Mouse (Mus musculus): ENCODE results near the gene Rsph6a. TPM values are rescaled to one million over a fixed set of nuclear protein-coding genes. Genes with fewer than 3 reads are reported as not detected.

Rsph6a gene
- polyA plus RNA-seq (2016; fragmentation: Nextera tagmentation; extraction: Ambion mirVana), result not detected in 2 replicates

- Histone ChIP-seq H3K4me3 (peak within 1 kb of the TSS; percentile 42), H3K9me3 (no peaks in the 10 kb centered on the region; the same call in 1 of the 2 replicates), H3K27ac (peak within 1 kb of the TSS; percentile 67), H3K27me3 (ENCODE audit: poor library complexity, severe bottlenecking) (no peaks in the 10 kb centered on the region), H3K36me3 (replicated peaks) (peaks cover 68% of the 10 kb centered on the region), H3K4me1 (peaks cover 14% of the 10 kb centered on the region)
- DNase-seq (ENCODE audit: extremely low spot score, low spot score), result peak; percentile 79
- WGBS, result 19% methylated on average over 33 of the region's 33 CpGs
These were observed at the start of gene Rsph6a for GRCm38 (mm10) chr7:19054047-19054776. Gene Rsph6a (plus strand): TSS chr7:19054690.

GRCm38 (mm10) chr7:19005417-19006121, 48.9 kb upstream of the Rsph6a start:
- 0 out of 2 replicates have a peak overlapping the region, but pooled peaks have one; percentile 8 for H3K27ac ChIP-seq

GRCm38 (mm10) chr7:19006476-19006875, 48.0 kb upstream of the Rsph6a start:
- no peaks in the 10 kb centered on the region for H3K27me3 ChIP-seq (ENCODE audit: poor library complexity, severe bottlenecking)
- H3K4me1 ChIP-seq, result peaks cover 59% of the 10 kb centered on the region
- peak; percentile 83 for DNase-seq (ENCODE audit: extremely low spot score, low spot score)
- peaks cover 35% of the 10 kb centered on the region for H3K36me3 ChIP-seq (replicated peaks)
- no peak overlapping the region for H3K27ac ChIP-seq
- H3K9me3 ChIP-seq, result no peaks in the 10 kb centered on the region
- peak overlapping the region; percentile 85; the same call in 1 of the 2 replicates for H3K4me3 ChIP-seq
- WGBS, result 7% methylated on average over 12 of the region's 12 CpGs

More at GRCm38 (mm10) chr7:19005417-19006121, 48.9 kb upstream of the Rsph6a start:
- DNase-seq (ENCODE audit: extremely low spot score, low spot score), result no peak
- 84% methylated on average over 34 of the region's 34 CpGs for WGBS
- Histone ChIP-seq H3K27me3 (ENCODE audit: poor library complexity, severe bottlenecking) (no peaks in the 10 kb centered on the region), H3K36me3 (replicated peaks) (peaks cover 38% of the 10 kb centered on the region), H3K4me3 (peak overlapping the region; percentile 85), H3K9me3 (no peaks in the 10 kb centered on the region), H3K4me1 (peaks cover 68% of the 10 kb centered on the region)

- 79% methylated on average over 13 of the region's 13 CpGs for WGBS
- Histone ChIP-seq H3K27me3 (ENCODE audit: poor library complexity, severe bottlenecking) (no peaks in the 10 kb centered on the region), H3K27ac (no peak overlapping the region), H3K9me3 (no peaks in the 10 kb centered on the region), H3K36me3 (replicated peaks) (peaks cover 35% of the 10 kb centered on the region), H3K4me3 (0 out of 2 replicates have a peak overlapping the region, but pooled peaks have one; percentile 18), H3K4me1 (peaks cover 61% of the 10 kb centered on the region)
- no peak for DNase-seq (ENCODE audit: extremely low spot score, low spot score)
These were observed 47.2 kb upstream of the Rsph6a start for GRCm38 (mm10) chr7:19007026-19007977.

- Histone ChIP-seq H3K4me3 (no peak overlapping the region), H3K27me3 (ENCODE audit: poor library complexity, severe bottlenecking) (0 out of 2 replicates have a peak, but pooled peaks cover 3% of the 10 kb centered on the region), H3K27ac (no peak overlapping the region), H3K36me3 (replicated peaks) (peaks cover 25% of the 10 kb centered on the region), H3K9me3 (no peaks in the 10 kb centered on the region; the same call in 1 of the 2 replicates), H3K4me1 (peaks cover 47% of the 10 kb centered on the region)
- 83% methylated on average over 7 of the region's 7 CpGs for WGBS
- DNase-seq (ENCODE audit: extremely low spot score, low spot score), result no peak
These were observed 43.9 kb upstream of the Rsph6a start for GRCm38 (mm10) chr7:19010581-19010980.

GRCm38 (mm10) chr7:19012025-19012621, 42.4 kb upstream of the Rsph6a start:
- peak; percentile 42 for DNase-seq (ENCODE audit: extremely low spot score, low spot score)
- WGBS, result 2% methylated on average over 31 of the region's 31 CpGs
- H3K4me1 ChIP-seq, result peaks cover 32% of the 10 kb centered on the region
- H3K4me3 ChIP-seq, result peak overlapping the region; percentile 51
- 0 out of 2 replicates have a peak, but pooled peaks cover 3% of the 10 kb centered on the region for H3K27me3 ChIP-seq (ENCODE audit: poor library complexity, severe bottlenecking)
- no peaks in the 10 kb centered on the region; the same call in 1 of the 2 replicates for H3K9me3 ChIP-seq
- H3K27ac ChIP-seq, result peak overlapping the region; percentile 86
- peaks cover 11% of the 10 kb centered on the region for H3K36me3 ChIP-seq (replicated peaks)

- Histone ChIP-seq H3K4me1 (peaks cover 24% of the 10 kb centered on the region), H3K9me3 (no peaks in the 10 kb centered on the region; the same call in 1 of the 2 replicates), H3K27ac (no peak overlapping the region), H3K4me3 (no peak overlapping the region), H3K36me3 (replicated peaks) (peaks cover 3% of the 10 kb centered on the region; the same call in 1 of the 2 replicates), H3K27me3 (ENCODE audit: poor library complexity, severe bottlenecking) (0 out of 2 replicates have a peak, but pooled peaks cover 3% of the 10 kb centered on the region)
- no peak for DNase-seq (ENCODE audit: extremely low spot score, low spot score)
- 50% methylated on average over 2 of the region's 2 CpGs for WGBS
These were observed 41.6 kb upstream of the Rsph6a start for GRCm38 (mm10) chr7:19012882-19013281.

- Histone ChIP-seq H3K4me3 (no peak overlapping the region), H3K27me3 (ENCODE audit: poor library complexity, severe bottlenecking) (0 out of 2 replicates have a peak, but pooled peaks cover 3% of the 10 kb centered on the region), H3K27ac (no peak overlapping the region), H3K36me3 (replicated peaks) (no peaks in the 10 kb centered on the region), H3K4me1 (peaks cover 20% of the 10 kb centered on the region), H3K9me3 (no peaks in the 10 kb centered on the region; the same call in 1 of the 2 replicates)
- 64% methylated on average over 15 of the region's 15 CpGs for WGBS
- no peak for DNase-seq (ENCODE audit: extremely low spot score, low spot score)
These were observed 40.0 kb upstream of the Rsph6a start for GRCm38 (mm10) chr7:19014452-19014851.

GRCm38 (mm10) chr7:19016042-19016441, 38.4 kb upstream of the Rsph6a start:
- peaks cover 15% of the 10 kb centered on the region for H3K27me3 ChIP-seq (ENCODE audit: poor library complexity, severe bottlenecking)
- no peak overlapping the region for H3K27ac ChIP-seq
- peaks cover 19% of the 10 kb centered on the region for H3K4me1 ChIP-seq
- 89% methylated on average over 4 of the region's 4 CpGs for WGBS
- H3K36me3 ChIP-seq (replicated peaks), result no peaks in the 10 kb centered on the region
- no peak overlapping the region for H3K4me3 ChIP-seq
- H3K9me3 ChIP-seq, result no peaks in the 10 kb centered on the region; the same call in 1 of the 2 replicates
- no peak for DNase-seq (ENCODE audit: extremely low spot score, low spot score)

GRCm38 (mm10) chr7:19017909-19018308, 36.6 kb upstream of the Rsph6a start:
- Histone ChIP-seq H3K27ac (no peak overlapping the region), H3K4me1 (peaks cover 4% of the 10 kb centered on the region), H3K36me3 (replicated peaks) (no peaks in the 10 kb centered on the region), H3K27me3 (ENCODE audit: poor library complexity, severe bottlenecking) (peaks cover 34% of the 10 kb centered on the region), H3K9me3 (no peaks in the 10 kb centered on the region; the same call in 1 of the 2 replicates), H3K4me3 (no peak overlapping the region)
- WGBS, result 88% methylated on average over 7 of the region's 7 CpGs
- no peak for DNase-seq (ENCODE audit: extremely low spot score, low spot score)

GRCm38 (mm10) chr7:19021048-19021447, 33.4 kb upstream of the Rsph6a start:
- H3K27ac ChIP-seq, result no peak overlapping the region
- H3K27me3 ChIP-seq (ENCODE audit: poor library complexity, severe bottlenecking), result peaks cover 42% of the 10 kb centered on the region
- H3K4me1 ChIP-seq, result peaks cover 23% of the 10 kb centered on the region
- H3K4me3 ChIP-seq, result no peak overlapping the region
- H3K9me3 ChIP-seq, result no peaks in the 10 kb centered on the region
- DNase-seq (ENCODE audit: extremely low spot score, low spot score), result no peak
- H3K36me3 ChIP-seq (replicated peaks), result no peaks in the 10 kb centered on the region
- 28% methylated on average over 8 of the region's 8 CpGs for WGBS

Measured in forebrain, embryonic 10.5 days (tissue).